Mouse (Mus musculus) mature B cell (primary cell): ENCODE measurements around the gene Dnajb5.

Experiments
- in situ Hi-C: fragments of 300-500 bp; cut with MboI; formaldehyde crosslinking; loops from 2 replicates; pipeline ENCODE4 v1.14.3; 2019

Dnajb5 gene

DNA sequence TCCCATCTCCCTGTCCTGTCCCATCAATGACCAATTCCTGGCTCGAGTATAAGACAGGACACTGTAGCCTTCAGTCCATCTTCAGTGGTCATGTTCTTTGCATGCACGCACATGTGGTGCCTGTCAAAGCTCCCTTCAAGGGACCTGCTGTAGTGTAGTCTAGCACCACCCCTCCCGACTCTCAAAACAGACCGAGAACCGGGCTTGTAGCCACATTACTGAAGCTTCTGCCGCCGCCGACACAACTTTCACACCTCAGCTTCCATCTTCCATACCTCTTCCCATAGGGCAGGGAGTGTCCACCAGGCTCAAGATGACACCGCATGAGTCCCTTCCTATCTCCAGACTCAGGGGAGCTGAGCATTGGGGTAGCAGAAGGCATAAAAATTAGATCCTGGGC, 5.4 kb upstream of the Dnajb5 start:
- in situ Hi-C loops: no loop called here

DNA sequence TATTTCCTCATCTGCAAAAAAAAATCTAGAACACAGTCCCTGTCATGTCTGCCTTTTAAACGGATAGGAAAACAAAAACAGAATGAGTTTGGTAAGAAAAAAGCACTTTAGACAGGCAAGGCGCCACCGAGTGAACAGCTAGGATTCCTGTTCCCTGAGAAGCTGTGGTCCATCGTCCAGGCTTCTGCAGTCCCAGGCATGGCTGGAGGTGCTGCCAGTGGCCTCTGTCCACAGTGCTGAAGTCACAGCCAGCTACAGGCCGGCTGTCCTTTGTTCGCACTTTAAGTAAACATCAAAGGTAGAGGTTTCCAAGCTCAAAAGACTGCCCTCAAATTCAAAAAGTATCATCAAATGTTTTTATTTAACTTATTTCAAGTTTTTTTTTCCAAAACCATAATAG, 4.6 kb upstream of the Dnajb5 start:
- in situ Hi-C loops: no loop called here

- in situ Hi-C loops: no loop called here
Measured at GRCm38 (mm10) chr4:42945445-42945844, 4.2 kb upstream of the Dnajb5 start.

- in situ Hi-C loops: no loop called here
Measured at GRCm38 (mm10) chr4:42945952-42946351, 3.7 kb upstream of the Dnajb5 start.

DNA sequence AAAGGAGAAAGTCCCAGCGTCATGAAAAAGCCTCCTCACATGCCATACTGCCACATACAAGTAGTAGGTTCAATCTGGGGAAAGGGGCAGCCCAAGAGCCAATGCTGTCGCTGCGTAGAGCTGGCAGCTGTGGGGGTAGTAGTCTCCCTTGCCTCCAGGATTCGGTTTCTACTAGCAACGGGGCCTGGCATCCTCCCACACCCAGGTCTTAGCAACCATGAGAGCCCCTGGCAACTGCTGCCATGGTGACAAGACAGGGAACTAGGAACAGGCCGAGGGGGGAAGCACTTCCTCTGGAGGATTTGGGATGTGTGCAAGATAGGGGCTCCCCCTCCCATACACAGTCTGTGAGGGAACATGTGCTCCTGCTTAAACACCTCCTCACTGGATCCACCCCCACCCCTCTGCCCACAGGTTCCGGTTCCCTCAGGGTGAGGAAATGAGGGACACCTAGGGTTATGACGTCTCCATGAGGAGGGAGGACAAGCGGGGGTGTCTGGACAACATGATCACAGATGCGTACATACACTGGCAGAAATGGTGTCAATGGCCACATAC, 2.8 kb upstream of the Dnajb5 start:
- in situ Hi-C loops: no loop called here

- in situ Hi-C loops: no loop called here
Measured at GRCm38 (mm10) chr4:42948527-42948926, 1.1 kb upstream of the Dnajb5 start.

DNA sequence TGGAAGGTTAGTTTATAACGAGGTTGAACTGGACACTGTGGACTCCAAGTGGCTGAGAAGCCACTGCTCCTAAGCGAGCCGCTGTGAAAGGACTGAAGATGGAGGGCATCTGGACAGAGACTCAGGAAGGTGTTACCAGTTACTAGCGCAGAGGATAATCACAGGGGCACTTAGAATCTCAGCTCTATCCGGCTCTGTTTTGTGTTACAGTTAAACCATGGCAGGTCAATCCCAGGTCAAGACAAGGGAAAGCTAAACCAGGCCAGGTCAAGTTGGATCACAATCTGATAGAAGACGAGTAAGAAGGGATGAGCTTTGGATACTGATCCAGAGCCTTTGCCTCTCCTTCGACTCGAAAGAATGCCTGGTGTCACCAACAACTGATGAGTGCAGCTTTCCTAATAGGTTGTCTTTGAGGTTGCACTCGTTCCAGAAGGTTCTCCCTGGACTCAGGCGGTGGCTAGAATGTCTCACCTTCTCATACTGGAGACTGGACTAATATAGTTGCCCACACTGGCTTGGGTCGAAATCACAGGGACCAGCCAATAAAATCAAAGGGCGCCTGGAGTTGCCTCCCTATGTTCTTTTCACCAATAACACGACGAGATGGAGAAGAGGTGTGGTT, 451 bp upstream of the Dnajb5 start:
- in situ Hi-C loops: no loop called here

DNA sequence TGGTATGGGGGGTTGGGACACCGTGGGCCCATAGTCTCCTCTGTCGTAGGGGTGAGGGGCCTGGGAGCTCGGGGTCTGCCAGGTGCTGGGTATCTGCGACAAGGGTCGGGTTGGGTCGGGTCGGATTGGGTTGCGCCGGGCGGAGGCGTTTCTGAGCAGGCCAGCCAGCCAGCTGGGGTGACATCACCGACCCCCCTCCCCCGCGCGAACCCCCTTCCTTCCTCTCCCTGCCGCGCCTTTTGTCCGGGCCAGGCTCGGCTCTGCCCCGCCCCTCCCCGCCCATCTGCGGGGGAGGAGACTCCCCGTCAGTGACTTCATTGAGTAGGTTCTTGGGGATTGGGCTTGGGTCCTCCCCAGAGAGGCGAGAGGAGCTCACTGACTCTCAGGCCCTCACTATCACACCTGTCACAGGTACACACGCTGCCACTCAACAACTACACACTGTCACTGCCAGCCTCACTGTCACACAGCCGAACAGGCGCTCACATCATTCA, 498 bp downstream of the Dnajb5 start:
- in situ Hi-C loops: no loop called here

DNA sequence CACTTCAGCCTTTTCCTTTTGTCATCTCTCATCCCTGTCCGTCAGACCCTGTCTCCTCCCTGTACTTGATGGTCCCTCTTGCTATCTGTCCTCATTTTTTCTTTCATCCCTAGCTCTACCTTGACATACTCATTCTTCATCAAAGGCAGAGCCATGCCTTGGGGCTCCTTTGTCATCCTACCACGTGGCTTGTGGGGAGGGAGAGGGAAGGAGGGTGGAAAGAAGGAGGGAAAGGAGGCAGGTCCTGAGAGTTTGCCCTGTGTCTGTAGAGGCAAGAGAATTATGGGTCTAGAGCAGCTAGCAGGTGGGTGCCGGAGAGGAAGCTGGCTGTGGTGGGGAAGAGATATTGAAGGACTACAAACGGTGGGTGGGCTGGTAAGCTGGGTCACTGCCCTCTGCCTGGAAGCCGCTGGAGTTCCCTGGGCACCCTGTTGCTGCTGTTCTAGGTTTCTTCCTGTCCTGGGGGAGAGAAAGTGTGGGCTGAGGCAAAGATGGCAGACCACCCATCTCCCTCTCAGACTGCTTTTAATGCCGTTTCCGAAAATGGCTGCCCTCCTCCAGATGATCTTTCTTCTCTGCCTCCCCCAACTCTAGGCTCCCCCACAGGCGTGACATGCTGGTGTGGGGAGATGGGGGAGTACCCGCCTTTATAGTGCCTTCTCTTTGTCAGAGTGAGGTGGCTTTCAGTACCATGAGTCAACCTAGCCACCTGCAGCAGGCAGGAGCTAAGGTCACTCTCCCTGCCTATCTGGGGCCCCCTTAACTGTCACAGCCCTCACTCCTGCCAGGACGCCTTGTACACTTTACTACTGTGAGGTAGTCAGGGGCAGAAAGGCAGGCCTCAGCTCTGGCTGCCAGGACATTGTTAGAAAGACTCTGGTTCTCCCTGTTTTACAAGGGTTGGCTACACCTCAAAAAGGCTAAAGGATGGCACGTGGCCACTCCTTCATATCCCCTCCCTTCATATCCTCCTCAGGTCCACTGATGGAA, 1.9 kb downstream of the Dnajb5 start:
- in situ Hi-C loops: no loop called here

GRCm38 (mm10) chr4:42952563-42952962, 2.9 kb downstream of the Dnajb5 start:
- in situ Hi-C loops: no loop called here

DNA sequence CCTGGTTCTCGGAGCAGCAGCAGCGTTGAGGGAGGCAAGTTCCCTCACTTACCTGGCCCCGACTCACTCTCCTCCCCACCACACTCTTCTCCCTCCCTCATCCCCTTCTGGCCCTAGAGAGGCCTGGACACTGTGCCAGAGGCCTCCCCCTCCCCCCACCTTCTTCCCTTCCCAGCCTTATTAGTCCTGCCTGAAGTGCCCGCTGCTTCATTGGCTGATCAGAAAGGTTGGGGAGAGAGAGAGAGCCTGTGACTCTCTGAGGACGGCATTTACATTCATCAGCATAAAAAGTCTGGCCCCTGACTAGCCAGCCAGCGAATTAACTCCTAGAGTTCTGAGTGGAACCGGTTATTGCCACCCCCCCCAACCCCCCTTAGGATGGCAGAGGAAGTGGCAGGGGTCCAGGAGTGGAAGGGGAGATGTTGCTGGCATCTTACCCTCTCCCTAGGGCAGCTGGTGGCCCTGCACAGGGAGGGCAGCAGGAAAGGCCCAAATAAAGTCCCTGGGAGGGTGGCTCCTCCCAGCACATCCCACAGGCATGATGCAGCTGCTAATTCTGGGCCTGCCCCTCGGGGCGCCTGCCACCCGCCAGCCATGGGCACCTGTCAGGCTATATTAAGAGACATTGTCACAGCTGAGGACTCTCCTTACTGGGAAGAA, 4.0 kb downstream of the Dnajb5 start:
- in situ Hi-C loops: no loop called here

GRCm38 (mm10) chr4:42954297-42954696, 4.7 kb downstream of the Dnajb5 start:
- in situ Hi-C loops: no loop called here

GRCm38 (mm10) chr4:42955200-42955599, 5.6 kb downstream of the Dnajb5 start:
- in situ Hi-C loops: no loop called here

DNA sequence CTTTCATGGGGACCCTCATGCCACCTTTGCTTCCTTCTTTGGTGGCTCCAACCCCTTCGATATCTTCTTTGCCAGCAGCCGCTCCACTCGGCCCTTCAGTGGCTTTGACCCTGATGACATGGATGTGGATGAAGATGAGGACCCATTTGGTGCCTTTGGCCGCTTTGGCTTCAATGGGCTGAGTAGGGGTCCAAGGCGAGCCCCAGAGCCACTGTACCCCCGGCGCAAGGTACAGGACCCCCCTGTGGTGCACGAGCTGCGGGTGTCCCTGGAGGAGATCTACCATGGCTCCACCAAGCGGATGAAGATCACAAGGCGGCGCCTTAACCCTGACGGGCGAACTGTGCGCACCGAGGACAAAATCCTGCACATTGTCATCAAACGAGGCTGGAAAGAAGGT, 7.0 kb downstream of the Dnajb5 start:
- in situ Hi-C loops: no loop called here

DNA sequence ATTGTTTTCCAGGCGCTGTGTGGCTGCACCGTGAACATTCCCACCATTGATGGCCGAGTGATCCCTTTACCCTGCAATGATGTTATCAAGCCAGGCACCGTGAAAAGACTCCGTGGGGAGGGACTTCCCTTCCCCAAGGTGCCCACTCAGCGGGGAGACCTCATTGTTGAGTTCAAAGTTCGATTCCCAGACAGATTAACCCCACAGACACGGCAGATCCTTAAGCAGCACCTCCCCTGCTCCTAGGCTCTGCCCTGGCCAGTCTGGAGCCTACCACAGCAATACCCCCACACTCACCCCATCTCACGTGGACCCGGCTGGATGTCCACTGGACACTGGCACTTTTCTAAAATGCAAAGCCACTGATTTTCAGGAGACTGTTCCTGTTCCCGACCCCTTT, 7.7 kb downstream of the Dnajb5 start:
- in situ Hi-C loops: no loop called here

GRCm38 (mm10) chr4:42957979-42958378, 8.4 kb downstream of the Dnajb5 start:
- in situ Hi-C loops: no loop called here

- in situ Hi-C loops: no loop called here
Measured at GRCm38 (mm10) chr4:42958942-42959341, 9.3 kb downstream of the Dnajb5 start.

- in situ Hi-C loops: no loop called here
Measured at GRCm38 (mm10) chr4:42959382-42959781, 9.8 kb downstream of the Dnajb5 start.

GRCm38 (mm10) chr4:42961592-42961991, 12.0 kb downstream of the Dnajb5 start:
- in situ Hi-C loops: no loop called here

- in situ Hi-C loops: no loop called here
Measured at GRCm38 (mm10) chr4:42963480-42963879, 13.9 kb downstream of the Dnajb5 start.

DNA sequence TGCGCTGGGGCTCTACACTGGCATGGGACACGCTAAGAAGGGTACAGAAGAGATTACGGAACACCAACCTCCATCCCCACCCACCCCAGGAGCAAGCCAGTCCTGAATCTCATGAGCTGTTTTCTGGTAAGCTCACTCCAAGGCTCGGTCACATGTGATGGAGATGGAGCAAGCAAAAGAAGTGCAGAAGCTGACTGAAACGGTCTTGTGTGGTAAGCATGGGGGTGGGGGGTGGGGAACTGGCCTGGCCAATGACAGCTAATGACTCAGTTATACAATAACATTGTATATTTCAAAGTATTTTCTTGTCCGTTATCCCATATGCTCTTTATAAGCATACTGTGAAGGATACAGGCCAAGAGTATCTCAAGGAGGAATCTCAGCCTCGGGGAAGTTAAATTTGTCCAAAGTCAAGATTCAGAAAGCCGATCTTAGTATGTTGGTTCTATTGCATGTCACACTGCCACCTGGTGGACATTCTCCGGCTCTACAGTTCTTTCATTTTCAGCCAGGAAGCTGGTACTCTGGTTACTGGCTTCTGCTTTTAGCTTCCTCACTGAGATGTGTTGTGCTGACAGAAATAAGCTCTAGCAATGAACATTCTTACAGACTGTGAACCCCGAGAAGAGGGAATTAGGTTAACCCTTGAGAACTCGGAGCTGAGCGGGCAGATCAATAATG, 15.6 kb downstream of the Dnajb5 start:
- in situ Hi-C loops: no loop called here

- in situ Hi-C loops: no loop called here
Measured at GRCm38 (mm10) chr4:42969304-42969703, 19.7 kb downstream of the Dnajb5 start, which contains the start of gene 1700022I11Rik. Gene 1700022I11Rik (plus strand): TSS chr4:42969604.
